Mouse (Mus musculus) C3H10T1/2 (cell line): ENCODE measurements around the gene Gm49322. TPM values are rescaled to one million over a fixed set of nuclear protein-coding genes. Genes with fewer than 3 reads are reported as not detected.

Experiments
- polyA plus RNA-seq, 2 experiments: library from polyadenylated mRNA; unstranded; fragments of >200 nt; fragmentation: generic; extraction: Trizol; gene quantifications; one replicate each; pipeline ENCODE4 v1.2.1; 2012; ENCODE audit warnings: missing spikeins in 2 of 2

Gm49322 gene
- 1 to 10 TPM in 1 of 2 experiments, under 1 TPM in 1; 0.39 to 1.4 TPM for polyA plus RNA-seq

DNA sequence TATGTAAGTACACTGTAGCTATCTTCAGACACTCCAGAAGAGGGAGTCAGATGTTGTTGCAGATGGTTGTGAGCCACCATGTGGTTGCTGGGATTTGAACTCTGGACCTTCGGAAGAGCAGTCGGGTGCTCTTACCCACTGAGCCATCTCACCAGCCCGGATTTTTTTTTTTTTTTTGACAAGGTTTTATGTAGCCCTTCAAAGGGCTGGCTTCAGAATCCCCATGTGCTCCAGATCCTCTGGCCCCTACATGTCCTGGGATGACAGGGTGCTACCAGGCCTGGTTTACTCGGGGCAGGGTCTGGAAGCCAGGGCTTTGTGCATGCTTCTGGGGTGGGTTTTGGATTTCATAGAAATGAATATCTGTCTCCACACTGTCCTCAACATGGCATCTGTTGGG, at the start of gene Gm49322:
Gene Gm49322, plus strand, starts transcription at position 301 of the 400 bp plus-strand sequence.

DNA sequence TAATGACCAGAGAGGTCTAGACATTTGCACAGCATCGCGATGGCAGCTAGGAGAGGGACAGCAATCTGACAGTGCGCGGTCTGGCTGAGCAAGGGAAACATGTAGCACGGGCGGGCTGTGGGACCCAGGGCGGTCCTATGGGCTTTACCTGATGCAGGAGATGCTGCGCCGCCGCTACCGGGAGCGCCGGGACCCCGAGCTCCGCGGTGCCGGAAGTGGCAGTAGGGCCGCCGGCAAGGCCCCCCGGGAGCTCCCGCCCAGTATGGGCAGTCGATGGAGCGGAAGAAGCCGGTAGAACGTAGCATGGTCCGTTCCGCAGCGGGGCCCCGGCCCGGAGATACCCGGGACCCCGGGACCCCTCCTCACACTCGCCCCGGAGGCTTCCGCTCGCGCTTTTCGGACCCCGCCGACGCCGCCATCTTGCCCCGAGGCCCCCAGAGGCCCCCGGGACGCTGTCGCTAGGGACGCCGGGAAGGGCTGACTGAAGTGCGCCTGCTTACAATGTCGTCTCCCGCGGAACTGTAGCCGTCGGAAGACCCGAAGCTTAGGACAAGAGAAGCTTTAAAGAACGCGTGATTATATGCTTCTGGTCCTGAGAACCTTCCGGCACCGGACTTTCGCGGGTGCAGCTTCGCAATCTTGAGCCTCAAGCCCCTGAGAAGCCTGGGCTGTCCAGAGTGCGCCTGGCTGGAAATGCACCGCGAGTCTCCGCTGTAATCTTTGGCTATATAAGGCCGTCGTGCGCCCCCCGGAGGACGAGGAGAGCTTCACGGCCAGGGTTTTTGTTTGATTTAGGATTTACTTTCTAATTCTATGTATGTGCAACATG, 44.5 kb upstream of the Gm49322 start, which contains the start of gene Rexo1:
Gene Rexo1, minus strand, starts transcription at position 445 of the 829 bp plus-strand sequence.

DNA sequence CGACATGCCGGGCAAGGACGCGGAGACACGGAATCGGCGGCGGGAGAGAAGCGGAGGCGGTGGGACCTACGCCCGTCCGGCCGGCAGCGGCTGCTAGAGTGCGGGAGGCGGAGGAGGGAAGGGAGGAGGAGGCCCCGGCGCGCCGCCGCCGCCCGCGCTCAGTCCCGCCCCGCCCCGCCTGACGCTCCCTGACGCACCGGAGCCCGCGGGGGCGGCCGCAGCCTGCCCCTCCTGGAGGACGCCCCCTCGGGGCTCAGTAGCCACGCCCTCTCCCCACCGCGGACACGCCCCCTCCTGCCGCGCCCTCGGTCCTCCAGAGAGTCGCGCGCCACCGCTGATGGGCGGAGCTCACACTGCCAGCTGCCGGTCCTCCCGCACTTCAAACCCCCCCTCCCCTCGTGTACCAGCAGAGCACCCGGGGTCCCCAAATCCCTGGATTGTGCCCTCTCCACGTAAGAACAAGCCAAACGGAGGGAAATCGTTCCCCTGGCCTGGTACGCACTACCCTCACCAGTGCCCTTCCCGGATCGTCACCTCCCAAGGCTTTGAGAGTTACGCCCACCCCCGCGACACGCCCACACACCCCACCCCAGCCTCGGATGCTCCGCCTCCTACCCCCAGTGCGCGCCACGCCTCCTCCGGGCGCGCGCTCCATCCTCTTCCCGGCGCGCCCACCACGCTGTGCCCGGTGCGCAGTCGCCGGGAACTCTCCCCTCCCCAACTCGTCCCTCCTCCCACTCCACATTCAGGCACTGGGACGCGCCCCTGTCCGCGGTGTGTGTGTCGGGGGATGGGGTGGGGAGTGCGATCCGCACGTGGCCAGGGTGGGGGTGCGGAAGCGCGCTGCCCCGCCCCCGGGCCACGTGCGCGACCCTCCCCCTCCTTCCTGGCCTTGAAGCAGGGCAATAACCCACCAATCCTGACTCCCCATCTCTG, 28.4 kb upstream of the Gm49322 start, which contains the start of gene Klf16:
Gene Klf16, minus strand, starts transcription at position 127 of the 936 bp plus-strand sequence.

DNA sequence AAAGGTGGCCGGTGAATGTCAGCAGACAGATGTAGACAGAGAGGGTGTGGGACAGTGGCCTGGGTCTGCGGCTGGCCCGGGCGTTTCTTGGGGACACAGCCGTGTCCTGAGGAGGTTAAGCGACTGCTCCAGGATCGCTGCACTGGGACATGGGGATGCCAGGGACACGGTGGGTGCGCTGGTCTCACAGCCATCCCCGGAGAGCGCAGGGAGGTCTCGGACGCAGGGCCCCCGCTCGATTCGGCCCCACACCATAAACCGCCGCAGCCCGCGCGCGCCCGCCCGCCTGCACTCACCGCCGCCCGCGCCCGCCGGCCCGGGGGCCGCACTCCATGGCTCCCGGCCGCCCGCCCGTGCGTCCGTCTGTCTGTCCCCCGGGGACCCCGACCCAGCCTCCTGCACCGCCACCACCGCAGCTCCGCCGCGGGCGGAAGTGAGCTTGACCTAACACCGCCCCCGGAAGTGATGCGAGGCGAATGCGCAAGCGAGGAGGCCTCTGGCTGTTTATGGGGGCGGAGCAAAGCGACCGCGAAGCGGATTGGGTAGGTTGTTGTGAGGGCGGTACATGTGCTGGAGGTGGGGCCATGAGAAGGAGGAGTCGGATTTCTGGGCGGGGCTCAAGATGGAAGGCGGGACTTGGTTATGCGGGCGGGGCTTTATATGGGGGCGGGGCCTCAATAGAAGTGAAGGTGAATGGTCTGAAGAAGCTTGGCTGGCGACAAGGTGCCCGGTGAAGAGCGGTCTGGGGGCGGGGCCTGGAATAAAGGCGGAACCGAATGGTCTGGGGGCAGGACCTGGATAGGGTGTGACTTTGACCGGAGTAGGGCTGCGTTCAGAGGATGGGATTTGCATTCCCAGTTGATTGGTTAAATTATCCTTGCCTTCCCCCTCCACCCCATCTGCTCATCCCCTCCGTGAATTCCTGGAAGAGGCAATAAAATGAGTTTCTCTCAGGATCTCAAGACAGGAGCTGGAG, 15.7 kb upstream of the Gm49322 start, which contains the start of gene Abhd17a:
Gene Abhd17a, minus strand, starts transcription at position 463 of the 976 bp plus-strand sequence.

DNA sequence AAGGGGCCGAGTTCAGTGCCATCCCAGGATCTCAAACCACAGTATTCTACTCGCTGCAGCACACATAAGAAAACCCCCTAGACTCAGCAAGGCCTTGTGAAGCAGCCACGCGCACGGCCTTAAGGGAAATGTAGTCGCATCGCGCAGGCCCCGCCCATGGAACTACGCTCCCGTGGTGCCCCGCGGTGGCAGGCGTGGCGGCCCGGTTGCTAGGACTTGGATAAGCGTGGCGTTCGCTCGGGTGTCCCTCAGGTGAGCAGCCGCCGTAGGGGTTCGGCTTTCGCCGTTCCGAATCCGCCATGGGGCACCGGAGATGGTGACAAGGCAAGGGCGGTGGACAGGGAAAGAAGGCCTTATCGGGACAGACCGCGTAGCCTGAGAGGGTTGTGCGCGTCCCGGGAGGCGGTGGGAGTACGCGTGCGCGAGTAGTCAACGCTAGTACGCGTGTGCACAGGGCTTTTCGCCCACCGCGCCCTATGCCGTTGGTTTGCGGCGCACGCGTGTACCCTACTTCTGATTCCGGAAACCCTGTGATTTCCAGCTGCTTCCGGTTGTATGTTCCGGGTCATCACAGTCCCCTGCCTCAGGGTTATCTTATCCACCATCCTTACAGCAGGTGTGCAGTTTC, 3.0 kb upstream of the Gm49322 start, which contains the start of the genes Scamp4 and Adat3:
Gene Scamp4, plus strand, starts transcription at position 175 of the 628 bp plus-strand sequence.
Gene Adat3, plus strand, starts transcription at position 183 of the 628 bp plus-strand sequence.

DNA sequence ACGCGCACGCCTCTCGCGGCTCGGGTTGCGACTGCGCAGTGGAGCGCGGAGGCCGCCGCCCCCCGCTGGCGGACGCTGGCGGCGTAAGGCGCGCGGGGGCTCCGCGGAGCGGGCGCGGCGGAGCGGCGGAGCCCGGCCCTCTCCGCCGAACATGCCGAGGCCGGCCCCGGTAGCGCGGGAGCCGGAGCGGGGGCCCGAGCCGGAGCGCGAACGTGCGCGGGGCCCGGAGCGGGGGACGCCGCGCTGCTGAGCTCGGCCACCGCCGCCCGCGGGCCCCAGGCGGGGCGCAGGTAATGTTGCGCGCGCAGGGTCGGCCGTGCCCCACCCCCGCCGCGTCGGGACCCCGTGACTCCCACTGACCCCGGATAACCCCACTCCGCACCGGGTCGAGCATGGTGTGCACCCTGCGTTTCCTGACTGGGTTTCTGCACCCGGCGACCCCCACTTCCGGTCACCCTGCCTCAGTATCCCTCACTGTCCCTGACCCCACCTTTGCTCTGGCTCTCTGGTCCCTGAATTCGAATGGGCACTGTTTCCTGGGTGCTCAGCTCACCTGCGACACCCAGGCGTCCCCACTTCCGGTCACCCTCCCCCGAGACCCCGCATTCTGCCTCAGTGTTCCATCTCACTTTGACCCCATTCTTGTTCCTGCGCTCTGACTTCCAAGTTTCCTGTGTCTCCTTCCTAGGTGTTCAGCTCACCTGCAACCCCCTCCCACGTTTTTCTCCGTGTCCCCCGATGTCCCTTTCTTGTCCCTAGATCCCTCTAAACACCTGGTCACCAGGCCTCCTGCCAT, 17.0 kb downstream of the Gm49322 start, which contains the start of gene Csnk1g2:
Gene Csnk1g2, plus strand, starts transcription at position 178 of the 796 bp plus-strand sequence.

DNA sequence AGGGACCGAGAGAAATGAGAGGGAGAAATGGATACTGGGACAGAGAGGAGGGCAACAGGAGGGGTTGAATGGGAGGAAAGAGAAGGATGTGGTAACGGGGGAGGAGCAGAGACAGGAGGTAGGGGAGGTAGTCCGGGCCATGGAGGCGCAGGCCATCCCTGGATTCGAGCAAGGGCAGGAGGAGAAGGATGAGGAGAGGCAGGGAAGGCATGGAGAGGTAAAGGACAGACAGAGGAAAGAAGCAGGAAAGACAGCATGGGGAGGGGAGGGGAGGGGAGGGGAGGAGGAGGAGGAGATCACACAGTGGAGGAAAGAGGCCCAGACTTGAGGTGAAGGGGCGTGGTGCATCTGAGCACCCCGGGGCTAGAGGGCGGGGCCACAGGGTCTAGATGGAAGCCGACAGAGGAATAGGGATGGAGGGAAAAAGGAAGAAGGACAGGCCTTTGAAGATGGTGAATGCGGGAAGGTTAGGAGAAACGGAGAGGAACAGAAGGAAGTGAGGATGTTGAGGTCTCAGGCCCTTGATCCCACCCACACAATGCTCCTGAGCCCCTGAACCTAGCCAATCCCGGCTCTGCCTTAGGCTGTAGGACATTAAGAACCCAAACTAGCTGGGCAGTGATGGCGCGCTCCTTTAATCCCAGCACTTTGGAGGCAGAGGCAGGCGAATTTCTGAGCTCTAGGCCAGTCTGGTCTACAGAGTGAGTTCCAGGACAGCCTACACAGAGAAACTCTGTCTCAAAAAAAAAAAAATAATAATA, 51.2 kb downstream of the Gm49322 start, which contains the start of gene Btbd2:
Gene Btbd2, minus strand, starts transcription at position 209 of the 761 bp plus-strand sequence.

Other genes with a start within 250 kb of the Gm49322 start
- not detected for gene Plk5, start 249.6 kb upstream of the Gm49322 start, polyA plus RNA-seq
- 10 to 100 TPM in 1 of 2 experiments, 1 to 10 TPM in 1; 8.8 to 32.5 TPM for gene Mex3d, start 218.4 kb upstream of the Gm49322 start, polyA plus RNA-seq
- gene Mbd3, start 206.5 kb upstream of the Gm49322 start, polyA plus RNA-seq: 100 to 1,000 TPM; 239 to 395 TPM
- 1,000 to 10,000 TPM; 1,086 to 1,588 TPM for gene Uqcr11, start 199.2 kb upstream of the Gm49322 start, polyA plus RNA-seq
- gene Tcf3, start 172.4 kb upstream of the Gm49322 start, polyA plus RNA-seq: 100 to 1,000 TPM in 1 of 2 experiments, 10 to 100 TPM in 1; 52.4 to 135 TPM
- under 1 TPM; under 0.01 to 0.01 TPM for gene Onecut3, start 111.2 kb upstream of the Gm49322 start, polyA plus RNA-seq
- under 1 TPM; 0.29 to 0.77 TPM for gene Atp8b3, start 66.9 kb upstream of the Gm49322 start, polyA plus RNA-seq
- 10 to 100 TPM; 13.6 to 30.1 TPM for gene Rexo1, start 44.5 kb upstream of the Gm49322 start, polyA plus RNA-seq
- gene Klf16, start 28.7 kb upstream of the Gm49322 start, polyA plus RNA-seq: 10 to 100 TPM; 14.7 to 17.8 TPM
- gene Abhd17a, start 15.7 kb upstream of the Gm49322 start, polyA plus RNA-seq: 100 to 1,000 TPM; 189 to 208 TPM
- 100 to 1,000 TPM in 1 of 2 experiments, 10 to 100 TPM in 1; 96.1 to 132 TPM for gene Scamp4, start 3.1 kb upstream of the Gm49322 start, polyA plus RNA-seq
- gene Adat3, start 3.1 kb upstream of the Gm49322 start, polyA plus RNA-seq: 10 to 100 TPM; 10.3 to 12.6 TPM
- 100 to 1,000 TPM; 224 to 226 TPM for gene Csnk1g2, start 16.8 kb downstream of the Gm49322 start, polyA plus RNA-seq
- 100 to 1,000 TPM in 1 of 2 experiments, 10 to 100 TPM in 1; 54.5 to 122 TPM for gene Btbd2, start 51.0 kb downstream of the Gm49322 start, polyA plus RNA-seq
- 100 to 1,000 TPM in 1 of 2 experiments, 10 to 100 TPM in 1; 50.6 to 131 TPM for gene Mknk2, start 72.1 kb downstream of the Gm49322 start, polyA plus RNA-seq
- 10 to 100 TPM; 19.8 to 24.3 TPM for gene Mob3a, start 96.0 kb downstream of the Gm49322 start, polyA plus RNA-seq
- 10 to 100 TPM in 1 of 2 experiments, 1 to 10 TPM in 1; 2.2 to 31.4 TPM for gene Izumo4, start 96.2 kb downstream of the Gm49322 start, polyA plus RNA-seq
- gene Ap3d1, start 136.2 kb downstream of the Gm49322 start, polyA plus RNA-seq: 10 to 100 TPM; 37.2 to 87.2 TPM
- 10 to 100 TPM in 1 of 2 experiments, 1 to 10 TPM in 1; 2.9 to 12.0 TPM for gene Dot1l, start 149.2 kb downstream of the Gm49322 start, polyA plus RNA-seq
- gene Sf3a2, start 192.2 kb downstream of the Gm49322 start, polyA plus RNA-seq: 100 to 1,000 TPM in 1 of 2 experiments, 10 to 100 TPM in 1; 97.6 to 167 TPM
- 10 to 100 TPM; 64.7 to 99.4 TPM for gene Plekhj1, start 192.6 kb downstream of the Gm49322 start, polyA plus RNA-seq
- gene Amh, start 199.2 kb downstream of the Gm49322 start, polyA plus RNA-seq: 1 to 10 TPM in 1 of 2 experiments, under 1 TPM in 1; 0.25 to 1.2 TPM
- under 1 TPM in 1 of 2 experiments, not detected in 1; 0.94 TPM for gene Jsrp1, start 207.5 kb downstream of the Gm49322 start, polyA plus RNA-seq
- 1,000 to 10,000 TPM; 1,765 to 2,268 TPM for gene Oaz1, start 220.6 kb downstream of the Gm49322 start, polyA plus RNA-seq
- under 1 TPM; 0.01 to 0.07 TPM for gene Lingo3, start 238.0 kb downstream of the Gm49322 start, polyA plus RNA-seq
- gene Lsm7, start 249.2 kb downstream of the Gm49322 start, polyA plus RNA-seq: 100 to 1,000 TPM; 321 to 392 TPM
- gene Sppl2b, start 249.3 kb downstream of the Gm49322 start, polyA plus RNA-seq: 10 to 100 TPM; 16.7 to 38.9 TPM